Mouse (Mus musculus) spleen, adult 2 months (tissue): ENCODE measurements around the gene Nap1l1.

Source experiments
- CTCF ChIP-seq: fragments of 200-500 bp; IDR thresholded peaks from 2 replicates; pipeline ENCODE4 v1.5.1; 2011; ENCODE audit warnings: mild to moderate bottlenecking, inconsistent platforms; ENCODE audit not compliant: insufficient read depth, insufficient read length, insufficient replicate concordance; ENCODE audit errors: extremely low read depth
- POLR2A ChIP-seq: fragments of 200-500 bp; IDR thresholded peaks from 2 replicates; pipeline ENCODE4 v1.6.1; 2011; ENCODE audit warnings: low read depth, low read length, inconsistent platforms

- TF ChIP-seq CTCF (peak; percentile 42; the same call in 1 of the 2 replicates), POLR2A (no peak)
Observed at GRCm38 (mm10) chr10:111507460-111508211, 34.6 kb downstream of the Nap1l1 start.
